Mouse (Mus musculus): ENCODE measurements around the gene Il11.
A peak's percentile ranks its signal among the peaks of the same experiment; 100 is the strongest.
"Not testable (repeated sequence)": the region's sequence is repeated elsewhere in the genome, so short reads cannot be mapped to it uniquely, and the experiment has no call there.

Il11 gene

GRCm38 (mm10) chr7:4782759-4783158 lies at the start of gene Il11, which contains the start of gene Tmem190:
Gene Il11 (minus strand): TSS chr7:4782859.
Gene Tmem190 (plus strand): TSS chr7:4782937.
- no peak for DNase-seq

DNA sequence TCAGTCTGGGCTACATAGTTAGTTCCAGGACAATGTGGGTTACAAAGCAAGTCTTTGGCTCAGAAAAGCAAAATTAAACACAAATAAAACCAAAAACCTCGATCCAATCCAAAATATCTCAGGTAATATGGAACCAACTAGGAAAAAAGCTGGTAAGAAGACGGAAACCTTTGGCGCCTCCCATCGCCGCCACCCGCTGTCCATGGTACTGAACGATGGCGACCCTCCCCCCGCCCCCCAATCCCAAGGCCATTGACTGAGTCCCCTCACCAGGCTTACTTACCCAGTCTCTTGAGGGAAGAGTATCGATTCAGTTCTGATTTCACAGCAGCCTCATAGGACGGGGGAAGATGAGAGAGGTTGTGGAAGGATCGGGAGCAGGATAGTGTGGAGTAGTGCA lies 47.8 kb upstream of the Il11 start:
- no peak for DNase-seq

GRCm38 (mm10) chr7:4825365-4825764 lies 42.7 kb upstream of the Il11 start:
- DNase-seq = no peak

DNA sequence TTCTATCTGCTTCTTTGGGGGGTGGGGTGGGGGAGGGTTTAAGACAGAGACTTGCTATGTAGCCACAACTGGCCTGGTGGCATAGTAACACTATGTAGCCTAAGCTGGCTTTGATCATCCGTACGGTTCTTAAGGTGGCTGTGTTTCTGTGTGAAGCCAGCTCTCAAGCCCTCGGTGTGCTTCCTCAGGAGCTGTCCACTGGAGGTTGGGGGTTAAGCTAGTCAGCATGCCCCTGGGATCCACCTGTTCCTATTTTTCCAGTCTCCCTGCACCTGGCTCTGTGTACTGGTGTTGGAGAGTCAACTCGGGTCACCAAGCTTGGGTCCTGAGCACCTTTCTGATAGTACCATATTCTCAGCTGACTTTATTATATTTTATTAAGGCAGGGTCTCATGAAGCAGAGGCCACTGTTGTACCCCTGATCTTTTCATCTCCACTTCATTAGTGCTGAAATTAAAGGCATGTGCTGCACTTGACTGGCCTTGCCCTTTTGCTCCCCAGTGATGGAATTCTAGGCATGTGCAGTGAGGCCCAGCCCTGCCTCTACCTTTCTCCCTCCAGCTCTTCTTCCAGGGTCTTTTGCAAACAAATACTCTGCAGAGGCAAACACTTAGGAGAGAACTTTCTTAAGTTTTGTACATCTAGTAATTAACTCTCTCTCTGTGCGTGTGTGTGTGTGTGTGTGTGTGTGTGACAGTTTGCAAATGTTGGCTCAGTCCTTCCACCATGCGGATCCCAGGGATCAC lies 39.7 kb upstream of the Il11 start:
- no peak for DNase-seq

- DNase-seq = no peak
Measured at GRCm38 (mm10) chr7:4821690-4822089, 39.0 kb upstream of the Il11 start.

DNA sequence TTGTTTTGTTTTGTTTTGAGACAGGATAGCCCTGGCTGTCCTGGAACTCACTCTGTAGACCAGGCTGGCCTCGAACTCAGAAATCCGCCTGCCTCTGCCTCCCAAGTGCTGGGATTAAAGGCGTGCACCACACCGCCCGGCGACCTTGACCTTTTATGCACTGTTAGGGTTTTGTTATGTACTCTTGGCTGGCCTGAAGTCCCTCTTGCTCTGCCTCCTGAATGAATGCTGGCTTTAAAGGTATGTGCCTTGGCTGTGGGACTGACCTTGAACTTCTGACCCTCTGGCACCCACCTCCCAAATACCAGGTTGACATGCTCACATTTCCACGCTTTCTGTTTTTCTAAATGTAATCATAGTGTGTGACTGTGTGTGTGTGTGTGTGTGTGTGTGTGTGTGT lies 38.3 kb upstream of the Il11 start:
- not testable (repeated sequence) for DNase-seq

- DNase-seq = no peak
Measured at GRCm38 (mm10) chr7:4816559-4816958, 33.9 kb upstream of the Il11 start.

- DNase-seq = no peak
Measured at GRCm38 (mm10) chr7:4813105-4813791, 30.6 kb upstream of the Il11 start.

DNA sequence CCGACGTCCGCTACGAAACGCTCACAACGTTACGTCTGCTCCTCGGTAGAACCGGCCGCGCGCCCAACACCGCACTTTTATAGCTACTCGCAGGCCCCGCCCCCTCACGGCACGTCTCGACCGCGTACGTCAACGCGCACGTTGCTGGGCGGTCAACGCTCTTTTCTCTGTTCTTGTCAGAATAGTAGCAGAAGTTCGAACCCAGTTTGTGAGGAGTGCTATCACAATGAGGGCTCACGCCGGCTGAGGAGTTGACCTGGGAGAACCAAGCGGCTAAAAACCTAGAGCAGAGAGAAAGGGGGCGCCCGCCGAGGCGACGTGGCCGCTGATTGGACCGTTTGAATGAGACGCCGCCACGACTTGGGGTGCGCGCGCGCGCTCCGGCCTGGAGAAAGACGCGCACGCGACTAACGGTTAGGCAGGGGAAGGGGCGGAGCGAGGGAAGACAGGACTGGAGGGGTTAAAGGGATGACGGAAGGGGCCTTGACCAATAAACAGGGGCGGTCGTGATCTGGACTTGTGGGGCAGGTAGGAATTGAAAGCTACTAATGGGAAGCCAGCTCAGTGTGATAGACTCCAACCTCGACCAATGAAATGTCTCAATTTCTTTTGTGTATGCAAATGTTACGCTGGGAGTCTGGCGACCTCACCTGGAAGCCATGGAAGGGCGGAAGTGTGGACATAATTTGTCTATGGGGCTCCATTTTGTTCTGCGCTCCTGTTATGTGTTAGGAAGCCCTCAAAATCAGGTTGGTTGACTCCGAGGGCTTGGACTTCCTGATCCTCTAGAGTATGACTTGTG lies 29.8 kb upstream of the Il11 start, which contains the start of gene Ube2s:
Gene Ube2s, minus strand, starts transcription at position 288 of the 802 bp plus-strand sequence.
- peak; percentile 97 for DNase-seq

- no peak for DNase-seq
Measured at GRCm38 (mm10) chr7:4811842-4812302, 29.2 kb upstream of the Il11 start.

GRCm38 (mm10) chr7:4811131-4811530 lies 28.5 kb upstream of the Il11 start:
- not testable (repeated sequence) for DNase-seq

- peak; percentile 55 for DNase-seq
Measured at GRCm38 (mm10) chr7:4806716-4807115, 24.1 kb upstream of the Il11 start.

DNA sequence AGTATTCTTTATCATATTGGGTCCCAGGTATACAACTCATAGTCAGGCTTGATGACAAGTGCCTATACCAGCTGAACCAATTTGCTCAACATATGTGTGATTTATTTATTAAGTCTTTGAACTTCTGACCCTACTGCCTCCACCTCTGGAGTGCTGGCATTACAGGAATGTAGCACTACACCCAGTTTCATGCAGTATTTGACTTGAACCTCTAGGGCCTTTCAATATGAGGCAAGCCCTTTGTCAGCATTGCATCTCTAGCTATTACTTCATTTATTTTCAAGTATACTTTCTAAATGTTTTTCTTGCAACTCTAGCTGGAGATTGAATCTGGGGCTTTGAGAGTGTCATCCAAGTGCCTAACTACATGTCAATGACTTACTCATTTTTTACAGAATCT lies 19.6 kb upstream of the Il11 start:
- no peak for DNase-seq

GRCm38 (mm10) chr7:4795767-4796433 lies 13.2 kb upstream of the Il11 start:
- DNase-seq = peak; percentile 26

DNA sequence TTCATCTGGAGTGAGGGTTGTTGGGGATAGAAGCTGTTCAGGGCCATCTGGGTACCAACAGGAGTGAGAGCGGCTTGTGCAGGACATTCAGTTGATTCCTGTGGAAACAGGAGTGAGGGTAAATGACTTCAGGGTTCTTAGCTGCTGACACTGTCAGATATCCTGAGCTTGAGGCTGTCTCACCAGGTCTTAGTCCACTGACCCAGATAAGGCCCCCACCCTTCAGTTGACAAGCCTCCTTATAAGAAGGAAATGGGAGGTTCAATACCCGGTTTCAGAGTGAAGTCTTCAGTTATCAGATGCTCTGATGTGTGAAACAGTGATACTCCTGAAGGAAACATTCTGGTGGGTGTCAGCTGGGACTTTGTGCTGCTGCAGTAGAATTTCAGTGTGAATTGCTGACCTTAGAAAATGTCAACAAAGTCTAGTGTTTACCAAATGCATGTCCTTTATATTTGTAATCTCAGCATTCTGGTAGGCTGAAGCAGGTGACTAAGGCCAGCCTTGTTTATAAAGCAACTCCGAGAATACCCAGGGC lies 12.0 kb upstream of the Il11 start:
- DNase-seq = no peak

DNA sequence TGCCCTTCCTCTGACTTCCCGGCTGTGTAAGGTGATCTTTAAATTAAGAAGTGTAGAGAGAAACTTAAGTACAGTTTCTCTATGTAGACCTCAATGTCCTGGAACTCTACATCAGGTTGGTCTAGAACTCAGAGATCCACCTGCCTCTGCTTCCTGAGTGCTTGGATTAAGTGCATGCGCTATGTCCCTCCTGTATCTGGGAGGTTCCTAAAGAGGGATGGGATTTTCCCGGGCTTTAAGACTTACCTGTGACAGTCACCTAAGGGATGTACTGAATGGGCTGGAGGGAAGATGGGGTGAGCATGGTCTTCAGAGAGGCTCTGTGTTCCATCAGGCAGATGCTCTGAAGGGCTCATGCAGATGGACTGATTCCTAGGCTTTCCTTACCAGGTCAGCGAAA lies 11.0 kb upstream of the Il11 start:
- DNase-seq = no peak

DNA sequence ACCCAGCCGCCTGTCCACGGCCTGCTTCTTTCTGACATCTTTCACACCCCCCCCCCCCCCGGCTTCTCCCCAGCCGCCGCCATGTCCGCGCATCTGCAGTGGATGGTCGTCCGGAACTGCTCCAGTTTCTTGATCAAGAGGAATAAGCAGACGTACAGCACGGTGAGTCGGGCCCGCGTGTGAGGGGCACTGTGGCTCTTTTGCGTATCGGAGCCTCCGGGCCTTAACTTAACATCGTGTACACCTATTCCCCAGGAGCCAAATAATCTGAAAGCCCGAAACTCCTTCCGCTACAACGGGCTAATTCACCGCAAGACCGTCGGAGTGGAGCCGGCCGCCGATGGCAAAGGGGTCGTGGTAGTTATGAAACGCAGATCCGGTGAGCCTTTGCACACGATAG lies 10.6 kb upstream of the Il11 start:
- not testable (repeated sequence) for DNase-seq

GRCm38 (mm10) chr7:4792278-4793212 lies 9.9 kb upstream of the Il11 start, which contains the start of gene Rpl28:
Gene Rpl28 (plus strand): TSS chr7:4792874.
- DNase-seq = peak; percentile 95

- DNase-seq = peak; percentile 78
Measured at GRCm38 (mm10) chr7:4789436-4789935, 6.8 kb upstream of the Il11 start, which contains the start of gene Tmem238. Gene Tmem238 (minus strand): TSS chr7:4789656.

- peak; percentile 68 for DNase-seq
Measured at GRCm38 (mm10) chr7:4788499-4789435, 6.1 kb upstream of the Il11 start.

All from lung, postnatal 14 days (tissue).